Mouse (Mus musculus) heart, embryonic 11.5 days (tissue): ENCODE results near the gene Emc1. TPM values are rescaled to one million over a fixed set of nuclear protein-coding genes. Genes with fewer than 3 reads are reported as not detected.
A peak's percentile ranks its signal among the peaks of the same experiment; 100 is the strongest.

ENCODE experiments used
- ATAC-seq: fragments of 200-750 bp; cut with Nextera tagmentation; replicated peaks from 2 replicates; pipeline ENCODE4 v1.8.0; 2017; ENCODE audit warnings: moderate library complexity; ENCODE audit not compliant: insufficient number of reproducible peaks, low FRiP score, low TSS enrichment
- H3K27ac ChIP-seq: fragments of 300-500 bp; sonication (generic); 2 replicates; pipeline ENCODE4 v1.5.1; 2014; ENCODE audit warnings: mild to moderate bottlenecking, low read depth, low read length
- H3K27me3 ChIP-seq: fragments of 300-500 bp; sonication (generic); 2 replicates; pipeline ENCODE4 v1.6.1; 2014; ENCODE audit warnings: mild to moderate bottlenecking, low read length, mixed read lengths; ENCODE audit not compliant: control insufficient read depth, insufficient read depth
- H3K36me3 ChIP-seq: fragments of 300-500 bp; sonication (generic); 2 replicates; pipeline ENCODE4 v1.6.1; 2014; ENCODE audit warnings: mild to moderate bottlenecking, low read length, moderate library complexity, mixed read lengths; ENCODE audit not compliant: control insufficient read depth, insufficient read depth
- H3K4me1 ChIP-seq: fragments of 300-500 bp; sonication (generic); 2 replicates; pipeline ENCODE4 v1.6.1; 2014; ENCODE audit warnings: low read length; ENCODE audit not compliant: control insufficient read depth, insufficient read depth
- H3K4me2 ChIP-seq: fragments of 300-500 bp; sonication (generic); 2 replicates; pipeline ENCODE4 v1.6.1; 2014; ENCODE audit warnings: mild to moderate bottlenecking, moderate library complexity
- H3K4me3 ChIP-seq: fragments of 300-500 bp; sonication (generic); 2 replicates; pipeline ENCODE4 v1.5.1; 2014; ENCODE audit warnings: low read depth, low read length
- H3K9ac ChIP-seq: fragments of 300-500 bp; sonication (generic); 2 replicates; pipeline ENCODE4 v1.6.1; 2014; ENCODE audit warnings: mild to moderate bottlenecking, low read depth, low read length, moderate library complexity
- H3K9me3 ChIP-seq: fragments of 300-500 bp; sonication (generic); replicated peaks from 2 replicates; pipeline ENCODE4 v1.6.1; 2016; ENCODE audit warnings: low read length; ENCODE audit not compliant: control insufficient read depth
- WGBS: fragments of 180-500 bp; shearing (Covaris S2); extraction: QIAGEN DNeasy Blood & Tissue Kit; methylation state at CpG from one replicate; pipeline ENCODE4 v1.1.7; 2014; ENCODE audit not compliant: insufficient replicate concordance; 5-methylcytosine and 5-hydroxymethylcytosine counted together
- polyA plus RNA-seq: library from polyadenylated mRNA; unstranded; fragments of >200 nt; fragmentation: Nextera tagmentation; extraction: Ambion mirVana; gene quantifications from 2 replicates; pipeline ENCODE4 v1.2.1, GENCODE M21; 2014

The Emc1 gene
- polyA plus RNA-seq, 1 experiment from 2014 or later, result 31.8 TPM

DNA sequence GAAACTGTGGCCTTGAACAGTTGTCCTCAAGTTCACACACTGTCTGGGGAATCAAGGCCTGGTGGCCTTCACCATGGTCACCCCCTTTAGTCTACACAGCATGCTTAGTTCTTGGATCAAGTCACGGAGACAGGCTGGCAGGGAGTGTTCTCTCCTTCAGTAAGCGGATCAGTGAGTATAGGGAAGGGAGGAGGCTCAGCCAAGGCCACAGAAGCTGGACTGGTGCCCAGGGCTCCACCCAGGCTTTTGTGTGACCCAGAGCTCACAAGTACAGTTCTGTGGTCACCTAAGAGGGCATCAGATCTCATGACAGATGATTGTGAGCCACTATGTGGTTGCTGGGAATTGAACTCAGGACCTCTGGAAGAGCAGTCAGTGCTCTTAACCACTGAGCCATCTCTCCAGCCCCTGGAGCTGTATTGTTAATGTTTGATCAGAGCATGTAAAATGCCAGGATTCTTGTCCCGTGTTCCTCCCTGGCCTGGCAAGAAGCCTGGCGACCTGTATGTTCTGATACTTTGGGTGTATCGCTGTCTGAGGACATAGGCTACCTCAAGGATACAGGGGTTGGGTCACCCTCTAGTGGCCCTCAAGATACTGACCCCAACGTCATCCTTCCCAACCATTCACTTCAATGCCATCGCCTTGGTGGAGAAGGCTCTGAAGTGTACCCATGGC is 10.7 kb upstream of the Emc1 start:
- Histone ChIP-seq H3K27ac (no peak overlapping the region), H3K9ac (no peak overlapping the region), H3K4me3 (no peak overlapping the region), H3K4me2 (no peak overlapping the region), H3K27me3 (peaks cover 6% of the 10 kb centered on the region; the same call in 1 of the 2 replicates), H3K36me3 (no peaks in the 10 kb centered on the region), H3K4me1 (no peaks in the 10 kb centered on the region), H3K9me3 (no peaks in the 10 kb centered on the region)
- WGBS, result 72% methylated on average over 7 of the region's 7 CpGs
- ATAC-seq, result no peak

DNA sequence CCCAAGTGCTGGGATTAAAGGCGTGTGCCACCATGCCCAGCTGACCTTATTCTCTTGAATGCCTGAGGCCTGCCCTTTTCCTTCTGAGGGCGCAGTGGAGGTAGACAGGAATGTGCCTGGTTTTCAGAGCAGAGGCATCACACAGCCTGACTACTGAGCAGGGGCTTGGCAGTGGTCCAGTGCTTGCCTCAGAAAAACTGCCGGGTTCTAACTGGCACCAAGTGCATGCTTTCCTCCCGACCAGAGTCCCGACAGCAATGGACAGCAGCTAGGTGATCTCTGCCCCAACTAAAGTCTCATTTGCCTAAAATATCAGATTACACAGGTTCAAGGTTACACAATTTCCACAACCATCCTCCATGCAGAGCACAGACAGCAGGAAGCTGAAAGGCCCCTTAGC is 8.7 kb upstream of the Emc1 start:
- H3K4me3 ChIP-seq, result no peak overlapping the region
- H3K27me3 ChIP-seq, result no peaks in the 10 kb centered on the region
- WGBS, result 62% methylated on average over 5 of the region's 5 CpGs
- no peaks in the 10 kb centered on the region for H3K4me1 ChIP-seq
- ATAC-seq, result no peak
- no peaks in the 10 kb centered on the region for H3K9me3 ChIP-seq
- peaks cover 11% of the 10 kb centered on the region for H3K36me3 ChIP-seq
- H3K4me2 ChIP-seq, result no peak overlapping the region
- H3K9ac ChIP-seq, result no peak overlapping the region
- no peak overlapping the region for H3K27ac ChIP-seq

DNA sequence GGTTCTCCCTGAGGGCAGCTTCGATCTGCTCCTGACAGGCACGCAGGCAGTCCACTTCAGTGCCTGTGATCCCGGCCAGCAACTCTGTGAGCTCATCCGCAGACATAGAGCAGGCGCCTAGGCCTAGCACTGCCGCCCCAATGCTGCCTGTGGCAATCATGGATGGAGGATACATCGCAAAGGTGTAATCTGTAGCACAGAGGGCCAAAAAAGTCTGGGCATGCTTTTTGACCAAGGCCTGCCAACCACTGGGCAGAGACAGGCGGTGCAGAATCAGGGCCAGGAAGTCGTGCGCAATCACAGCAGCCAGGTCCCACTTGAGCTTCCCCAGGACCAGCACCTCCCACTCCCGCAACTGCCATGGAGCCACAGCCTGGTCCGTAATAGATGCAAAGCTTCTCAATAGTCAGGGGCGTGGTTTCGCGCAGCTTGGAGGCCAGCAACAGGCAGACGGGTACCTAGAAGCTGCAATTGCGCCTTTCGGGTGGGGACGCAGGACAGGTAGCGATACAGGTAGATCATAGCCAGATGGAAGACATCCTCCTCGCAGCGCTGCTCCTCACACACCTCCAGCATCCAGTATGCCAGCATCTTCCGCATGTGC is 6.9 kb upstream of the Emc1 start:
- no peaks in the 10 kb centered on the region for H3K27me3 ChIP-seq
- H3K9me3 ChIP-seq, result no peaks in the 10 kb centered on the region
- H3K4me3 ChIP-seq, result no peak overlapping the region
- no peak overlapping the region for H3K9ac ChIP-seq
- no peak overlapping the region for H3K27ac ChIP-seq
- no peak for ATAC-seq
- peaks cover 16% of the 10 kb centered on the region for H3K36me3 ChIP-seq
- H3K4me2 ChIP-seq, result no peak overlapping the region
- WGBS, result 82% methylated on average over 23 of the region's 23 CpGs
- no peaks in the 10 kb centered on the region; the same call in 1 of the 2 replicates for H3K4me1 ChIP-seq

DNA sequence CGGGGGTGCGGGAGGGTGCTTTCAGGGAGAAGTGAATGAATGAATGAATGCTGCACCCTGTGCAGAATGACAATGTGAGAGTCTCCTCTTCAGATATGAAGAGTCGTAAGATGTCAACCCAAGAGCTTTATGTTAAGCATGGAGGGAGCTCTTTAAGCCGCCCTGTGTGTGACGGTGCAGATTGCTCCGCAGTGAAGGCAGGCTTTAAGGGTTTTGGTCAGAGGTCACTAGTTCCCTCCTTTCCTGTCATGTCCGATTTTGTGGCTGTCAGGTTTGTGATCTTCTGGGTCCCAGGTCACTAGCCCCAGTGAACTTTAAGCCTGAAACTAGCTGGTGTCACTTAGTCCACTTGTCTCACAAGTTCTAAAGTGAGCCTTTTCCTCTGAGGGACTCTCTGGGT is 445 bp downstream of the Emc1 start:
- H3K27me3 ChIP-seq, result no peaks in the 10 kb centered on the region
- 0 out of 2 replicates have a peak, but pooled peaks have one; percentile 16 for ATAC-seq
- peak overlapping the region; percentile 82 for H3K4me3 ChIP-seq
- peak overlapping the region; percentile 90 for H3K4me2 ChIP-seq
- H3K36me3 ChIP-seq, result peaks cover 24% of the 10 kb centered on the region
- H3K4me1 ChIP-seq, result peaks cover 14% of the 10 kb centered on the region
- no peaks in the 10 kb centered on the region for H3K9me3 ChIP-seq
- H3K27ac ChIP-seq, result peak overlapping the region; percentile 89; the same call in 1 of the 2 replicates
- H3K9ac ChIP-seq, result peak overlapping the region; percentile 78
- WGBS, result 0% methylated on average over 7 of the region's 7 CpGs

DNA sequence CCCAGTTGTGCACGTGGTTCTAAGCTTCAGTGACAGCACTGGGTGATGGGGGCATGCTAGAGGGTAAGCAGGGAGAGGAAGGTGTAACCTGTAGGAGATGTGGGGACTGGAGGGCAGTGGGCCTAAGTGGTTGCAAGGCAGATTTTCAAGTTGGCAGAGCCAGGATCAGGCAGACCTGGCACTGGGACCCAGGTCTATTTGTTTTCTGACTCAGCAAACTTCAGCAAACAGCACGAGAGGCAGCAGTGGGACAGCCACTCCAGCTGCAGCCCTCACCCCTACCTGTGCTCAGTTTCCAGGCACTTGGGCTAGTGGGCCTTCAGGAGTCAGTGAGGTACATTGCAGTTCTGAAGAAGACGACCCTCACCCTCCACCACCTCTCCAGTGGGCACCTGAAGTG is 4.8 kb downstream of the Emc1 start:
- Histone ChIP-seq H3K9me3 (no peaks in the 10 kb centered on the region), H3K4me2 (no peak overlapping the region), H3K27ac (no peak overlapping the region), H3K27me3 (no peaks in the 10 kb centered on the region), H3K36me3 (peaks cover 39% of the 10 kb centered on the region), H3K9ac (no peak overlapping the region), H3K4me1 (peaks cover 5% of the 10 kb centered on the region; the same call in 1 of the 2 replicates), H3K4me3 (no peak overlapping the region)
- WGBS, result 90% methylated on average over 3 of the region's 3 CpGs
- ATAC-seq, result no peak

DNA sequence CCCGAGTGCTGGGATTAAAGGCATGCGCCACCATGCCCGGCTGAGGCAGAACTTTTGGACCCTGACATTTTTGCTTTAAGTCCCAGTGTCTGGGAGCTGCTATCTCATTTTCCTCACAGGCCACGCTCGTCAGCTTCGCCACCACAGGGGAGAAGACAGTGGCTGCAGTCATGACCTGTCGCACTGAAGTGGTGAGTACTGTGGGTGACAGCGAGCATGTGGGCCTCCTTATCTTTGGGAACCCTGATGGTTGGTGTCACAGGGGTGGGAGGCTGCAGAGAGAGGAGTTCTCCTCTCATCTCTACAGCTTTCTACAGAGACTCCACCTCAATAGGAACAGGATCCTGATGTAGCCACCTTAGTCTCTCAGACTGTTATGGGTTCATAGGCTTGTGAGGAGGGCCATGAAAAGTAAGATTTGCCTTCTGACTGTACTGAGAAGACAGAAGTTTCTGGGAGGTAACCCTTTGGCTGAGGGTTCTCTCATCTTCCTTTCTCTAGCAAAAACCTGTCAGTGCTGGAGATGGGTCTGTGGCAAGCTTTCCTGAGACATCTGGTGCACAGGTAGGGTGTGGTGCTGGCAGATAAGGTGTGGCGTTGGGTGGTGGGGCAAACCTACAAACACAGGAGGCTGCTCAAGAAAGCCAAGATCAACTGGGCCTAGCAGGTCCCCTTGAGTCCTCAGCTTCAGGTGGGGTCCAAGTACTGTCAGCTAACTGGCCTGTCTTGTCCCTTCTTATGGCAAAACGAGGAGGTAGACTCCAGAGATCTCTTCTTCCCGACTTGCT is 8.6 kb downstream of the Emc1 start:
- H3K4me1 ChIP-seq, result no peaks in the 10 kb centered on the region
- no peak for ATAC-seq
- H3K36me3 ChIP-seq, result peaks cover 59% of the 10 kb centered on the region
- no peak overlapping the region for H3K27ac ChIP-seq
- no peak overlapping the region for H3K4me2 ChIP-seq
- H3K9me3 ChIP-seq, result no peaks in the 10 kb centered on the region
- H3K4me3 ChIP-seq, result no peak overlapping the region
- WGBS, result 80% methylated on average over 11 of the region's 11 CpGs
- no peaks in the 10 kb centered on the region for H3K27me3 ChIP-seq
- H3K9ac ChIP-seq, result no peak overlapping the region

DNA sequence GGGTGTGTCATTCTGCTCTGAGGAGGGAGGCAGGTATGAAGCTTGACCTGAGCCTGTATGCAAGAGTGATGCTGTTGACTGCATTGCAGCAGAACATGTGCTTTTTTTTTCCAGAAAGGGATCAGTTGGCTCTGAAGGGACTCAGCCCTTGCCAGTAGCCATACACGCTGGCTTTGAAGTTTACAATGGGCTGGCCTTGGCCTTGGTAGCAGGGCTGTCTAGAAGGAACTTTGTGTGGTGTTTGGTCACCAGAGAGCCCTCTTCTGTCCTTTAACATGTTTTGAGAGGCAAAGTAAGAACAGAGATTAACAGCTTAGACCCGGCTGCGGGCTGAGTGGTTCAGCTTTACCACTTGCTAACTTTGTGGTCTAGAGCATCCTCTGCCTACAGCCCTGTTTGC is 14.9 kb downstream of the Emc1 start:
- Histone ChIP-seq H3K4me2 (no peak overlapping the region), H3K4me1 (no peaks in the 10 kb centered on the region), H3K4me3 (no peak overlapping the region), H3K9ac (no peak overlapping the region), H3K27ac (no peak overlapping the region), H3K9me3 (no peaks in the 10 kb centered on the region), H3K27me3 (no peaks in the 10 kb centered on the region), H3K36me3 (peaks cover 53% of the 10 kb centered on the region)
- ATAC-seq, result no peak
- 95% methylated on average over 3 of the region's 3 CpGs for WGBS

DNA sequence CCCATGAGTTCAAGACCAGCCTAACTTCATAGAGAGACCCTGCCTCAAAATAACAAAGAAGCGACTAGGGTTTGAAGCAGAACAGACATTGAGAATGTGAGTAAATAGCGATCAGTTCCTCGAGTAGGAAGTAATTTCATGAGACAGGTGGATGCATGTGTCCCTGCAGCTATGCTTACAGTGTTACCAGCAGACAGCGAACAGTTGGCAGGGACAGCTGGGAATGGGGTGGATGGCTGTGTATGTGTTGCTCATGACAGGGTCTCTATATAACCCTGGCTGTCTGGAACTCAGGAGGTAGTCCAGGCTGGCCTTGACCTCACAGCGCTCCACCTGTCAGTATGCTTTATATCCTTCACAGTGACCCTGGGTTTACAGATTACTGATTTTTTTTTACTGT is 15.7 kb downstream of the Emc1 start:
- no peak overlapping the region for H3K9ac ChIP-seq
- H3K4me2 ChIP-seq, result no peak overlapping the region
- H3K36me3 ChIP-seq, result peaks cover 49% of the 10 kb centered on the region
- no peak for ATAC-seq
- H3K27me3 ChIP-seq, result no peaks in the 10 kb centered on the region
- no peaks in the 10 kb centered on the region for H3K4me1 ChIP-seq
- no peak overlapping the region for H3K4me3 ChIP-seq
- no peak overlapping the region for H3K27ac ChIP-seq
- WGBS, result 95% methylated on average over 5 of the region's 5 CpGs
- no peaks in the 10 kb centered on the region for H3K9me3 ChIP-seq
